Comparison of ENCODE assay signal across 8 mouse cellular contexts in genomic region chr15:97717861-97718534, GRCm38 (mm10). TPM values are rescaled to one million over a fixed set of nuclear protein-coding genes. Genes with fewer than 3 reads are reported as not detected.
DNase-seq lines count a peak whose midpoint lies in the region; ATAC-seq lines count a peak whose summit lies in the region.

No protein-coding gene starts in this region.

- peak; percentile 35 for ATAC-seq in embryonic facial prominence, embryonic 13.5 days (ENCODE audit: insufficient number of reproducible peaks, insufficient read depth, low FRiP score, low TSS enrichment, low read depth)
- ATAC-seq in hindbrain, embryonic 16.5 days: peak; percentile 61; the same call in 1 of the 2 replicates
- ATAC-seq in limb, embryonic 13.5 days (ENCODE audit: low FRiP score, low read depth): 0 out of 2 replicates have a peak, but pooled peaks have one; percentile 57
- ATAC-seq in neural tube, embryonic 13.5 days (ENCODE audit: low read depth): 0 out of 2 replicates have a peak, but pooled peaks have one; percentile 47

- DNase-seq in layer of hippocampus, adult 11-12 months (ENCODE audit: low spot score): peak; percentile 47
- DNase-seq in layer of hippocampus, adult 9-11 months: no peak
- DNase-seq in adrenal gland, adult 2 months: peak; percentile 65
- peak; percentile 84 for DNase-seq in thymus, postnatal 25 days

- peaks cover 21% of the 10 kb centered on the region for H3K4me1 ChIP-seq in embryonic facial prominence, embryonic 13.5 days
- no peaks in the 10 kb centered on the region for H3K4me1 ChIP-seq in hindbrain, embryonic 16.5 days (ENCODE audit: control insufficient read depth, insufficient read depth, low read depth, low read length)
- H3K4me1 ChIP-seq in limb, embryonic 13.5 days: peaks cover 24% of the 10 kb centered on the region
- H3K4me1 ChIP-seq in neural tube, embryonic 13.5 days (replicated peaks): peaks cover 9% of the 10 kb centered on the region; the same call in 1 of the 2 replicates

- no peaks in the 10 kb centered on the region for H3K9me3 ChIP-seq in embryonic facial prominence, embryonic 13.5 days
- H3K9me3 ChIP-seq in hindbrain, embryonic 16.5 days (ENCODE audit: control insufficient read depth, low read length): no peaks in the 10 kb centered on the region
- H3K9me3 ChIP-seq in limb, embryonic 13.5 days: no peaks in the 10 kb centered on the region
- H3K9me3 ChIP-seq in neural tube, embryonic 13.5 days: no peaks in the 10 kb centered on the region

- H3K4me2 ChIP-seq in embryonic facial prominence, embryonic 13.5 days: peak overlapping the region; percentile 3; the same call in 1 of the 2 replicates
- H3K4me2 ChIP-seq in hindbrain, embryonic 16.5 days (ENCODE audit: low read length): no peak overlapping the region
- H3K4me2 ChIP-seq in limb, embryonic 13.5 days (replicated peaks): peak overlapping the region; percentile 14; the same call in 1 of the 2 replicates
- H3K4me2 ChIP-seq in neural tube, embryonic 13.5 days: no peak overlapping the region

- no peak overlapping the region for H3K4me3 ChIP-seq in embryonic facial prominence, embryonic 13.5 days
- H3K4me3 ChIP-seq in hindbrain, embryonic 16.5 days (ENCODE audit: low read length): no peak overlapping the region
- H3K4me3 ChIP-seq in limb, embryonic 13.5 days: no peak overlapping the region
- H3K4me3 ChIP-seq in neural tube, embryonic 13.5 days: no peak overlapping the region

- H3K27ac ChIP-seq in embryonic facial prominence, embryonic 13.5 days: no peak overlapping the region
- H3K27ac ChIP-seq in hindbrain, embryonic 16.5 days (ENCODE audit: low read depth, low read length): no peak overlapping the region
- no peak overlapping the region for H3K27ac ChIP-seq in limb, embryonic 13.5 days
- H3K27ac ChIP-seq in neural tube, embryonic 13.5 days (replicated peaks): no peak overlapping the region

- 20% methylated on average over 12 of the region's 12 CpGs for WGBS in embryonic facial prominence, embryonic 13.5 days
- WGBS in hindbrain, embryonic 16.5 days: 25% methylated on average over 12 of the region's 12 CpGs
- WGBS in limb, embryonic 13.5 days: 17% methylated on average over 12 of the region's 12 CpGs
- WGBS in neural tube, embryonic 13.5 days: 33% methylated on average over 12 of the region's 12 CpGs

- no peak overlapping the region for H3K9ac ChIP-seq in embryonic facial prominence, embryonic 13.5 days
- H3K9ac ChIP-seq in hindbrain, embryonic 16.5 days (ENCODE audit: low read depth, low read length): no peak overlapping the region; the same call in 1 of the 2 replicates
- H3K9ac ChIP-seq in limb, embryonic 13.5 days: no peak overlapping the region
- no peak overlapping the region for H3K9ac ChIP-seq in neural tube, embryonic 13.5 days

- no peaks in the 10 kb centered on the region for H3K36me3 ChIP-seq in embryonic facial prominence, embryonic 13.5 days
- no peaks in the 10 kb centered on the region for H3K36me3 ChIP-seq in hindbrain, embryonic 16.5 days (ENCODE audit: control insufficient read depth, insufficient read depth, low read length)
- no peaks in the 10 kb centered on the region for H3K36me3 ChIP-seq in limb, embryonic 13.5 days
- H3K36me3 ChIP-seq in neural tube, embryonic 13.5 days: no peaks in the 10 kb centered on the region

- no peaks in the 10 kb centered on the region for H3K27me3 ChIP-seq in embryonic facial prominence, embryonic 13.5 days
- H3K27me3 ChIP-seq in hindbrain, embryonic 16.5 days (replicated peaks; ENCODE audit: control insufficient read depth, insufficient read depth, low read length): no peaks in the 10 kb centered on the region
- H3K27me3 ChIP-seq in limb, embryonic 13.5 days: no peaks in the 10 kb centered on the region
- no peaks in the 10 kb centered on the region for H3K27me3 ChIP-seq in neural tube, embryonic 13.5 days

RNA-seq across cellular contexts. Expression of gene Rpap3, which starts 12.4 kb away (rescaled TPM):
- 10 to 100 TPM; 14.6 to 22.9 TPM for total RNA-seq in adrenal gland, adult 2 months (2021)
- 1.1 and 1.2 TPM in 2 replicates for polyA plus RNA-seq in adrenal gland, adult 2 months (2012; rRNA removed)
- 28.6 and 28.7 TPM in 2 replicates for polyA plus RNA-seq in embryonic facial prominence, embryonic 13.5 days (2015; fragmentation: Nextera tagmentation; extraction: Ambion mirVana)
- 32.8 and 33.8 TPM in 2 replicates for polyA plus RNA-seq in hindbrain, embryonic 16.5 days (2015; fragmentation: Nextera tagmentation; extraction: Ambion mirVana)
- polyA plus RNA-seq in limb, embryonic 13.5 days (2015; fragmentation: Nextera tagmentation; extraction: Ambion mirVana): 27.5 and 30.8 TPM in 2 replicates
- polyA plus RNA-seq in neural tube, embryonic 13.5 days (2015; fragmentation: Nextera tagmentation; extraction: Ambion mirVana): 31.1 and 32.7 TPM in 2 replicates

RNA-seq across cellular contexts. Expression of gene Endou, which starts 13.1 kb away (rescaled TPM):
- total RNA-seq in adrenal gland, adult 2 months (2021): under 1 TPM; 0.35 to 0.66 TPM
- 0.38 and 0.66 TPM in 2 replicates for polyA plus RNA-seq in adrenal gland, adult 2 months (2012; rRNA removed)
- polyA plus RNA-seq in embryonic facial prominence, embryonic 13.5 days (2015; fragmentation: Nextera tagmentation; extraction: Ambion mirVana): 1.7 and 2.8 TPM in 2 replicates
- polyA plus RNA-seq in hindbrain, embryonic 16.5 days (2015; fragmentation: Nextera tagmentation; extraction: Ambion mirVana): 0.14 and 0.41 TPM in 2 replicates
- polyA plus RNA-seq in limb, embryonic 13.5 days (2015; fragmentation: Nextera tagmentation; extraction: Ambion mirVana): 2.7 and 3.0 TPM in 2 replicates
- 0.25 and 0.29 TPM in 2 replicates for polyA plus RNA-seq in neural tube, embryonic 13.5 days (2015; fragmentation: Nextera tagmentation; extraction: Ambion mirVana)

RNA-seq across cellular contexts. Expression of gene Rapgef3, which starts 49.8 kb away (rescaled TPM):
- 10 to 100 TPM; 13.4 to 18.6 TPM for total RNA-seq in adrenal gland, adult 2 months (2021)
- polyA plus RNA-seq in adrenal gland, adult 2 months (2012; rRNA removed): 44.5 and 52.6 TPM in 2 replicates
- 7.1 and 9.3 TPM in 2 replicates for polyA plus RNA-seq in embryonic facial prominence, embryonic 13.5 days (2015; fragmentation: Nextera tagmentation; extraction: Ambion mirVana)
- polyA plus RNA-seq in hindbrain, embryonic 16.5 days (2015; fragmentation: Nextera tagmentation; extraction: Ambion mirVana): 17.8 and 18.4 TPM in 2 replicates
- polyA plus RNA-seq in limb, embryonic 13.5 days (2015; fragmentation: Nextera tagmentation; extraction: Ambion mirVana): 10.9 and 11.2 TPM in 2 replicates
- 10.8 and 12.0 TPM in 2 replicates for polyA plus RNA-seq in neural tube, embryonic 13.5 days (2015; fragmentation: Nextera tagmentation; extraction: Ambion mirVana)

Comparison
In these comparisons a context has a peak if more than half of its experiments do, and no peak if none do; other contexts are left out.
1. H3K4me2 ChIP-seq: peak in embryonic facial prominence, embryonic 13.5 days (single experiment) and limb, embryonic 13.5 days (single experiment); none in hindbrain, embryonic 16.5 days (single experiment) and neural tube, embryonic 13.5 days (single experiment).
2. RNA of gene Rpap3, which starts 12.4 kb away (polyA plus RNA-seq): 32.8 to 33.8 TPM in hindbrain, embryonic 16.5 days, 31.1 to 32.7 TPM in neural tube, embryonic 13.5 days, 28.6 to 28.7 TPM in embryonic facial prominence, embryonic 13.5 days and 27.5 to 30.8 TPM in limb, embryonic 13.5 days; 1.1 to 1.2 TPM in adrenal gland, adult 2 months; every median in the first group is over 10 times any median in the second.
3. Peak in every context shown above with its lines, with median percentiles within 50 percentile points of each other: ATAC-seq.